12 mouse cellular contexts compared by ENCODE assay signal in the genomic region with DNA sequence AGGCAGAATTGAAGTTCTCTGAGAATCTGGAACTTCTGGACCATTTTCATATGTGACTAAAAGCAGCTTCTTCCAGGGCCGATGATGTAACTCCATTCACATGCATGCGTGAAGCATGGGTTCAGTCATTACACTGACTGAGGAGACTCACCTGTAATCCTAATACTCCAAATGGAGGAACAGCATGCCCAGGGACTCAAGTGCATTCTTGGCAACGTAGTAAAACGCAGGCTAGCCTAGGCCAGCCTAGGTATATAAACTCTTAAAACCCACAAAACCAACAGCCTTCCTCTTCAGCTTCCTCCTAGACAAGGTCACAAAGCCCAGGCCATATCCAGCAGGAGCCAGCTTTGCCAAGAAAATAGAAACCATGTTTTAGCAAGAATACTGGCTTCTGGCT.
"Had no signal": no experiment of that assay in that cellular context is flagged by ENCODE, and none has a peak within 500 bp of the region (broad histone marks: within the 10 kb centered on the region; RNA-seq: fewer than 3 reads in every experiment).

No protein-coding gene starts in this region.

- H3K27me3 ChIP-seq: liver, embryonic 15.5 days; megakaryocyte, embryonic 14.5 days; stomach, embryonic 15.5 days had no signal

- H3K4me3 ChIP-seq: limb, embryonic 10.5 days; liver, embryonic 15.5 days; megakaryocyte, embryonic 14.5 days; midbrain, embryonic 12.5 days; stomach, embryonic 15.5 days had no signal

- H3K36me3 ChIP-seq: limb, embryonic 10.5 days; liver, embryonic 15.5 days; midbrain, embryonic 12.5 days; stomach, embryonic 15.5 days had no signal

- H3K9ac ChIP-seq: liver, embryonic 15.5 days; midbrain, embryonic 12.5 days; stomach, embryonic 15.5 days had no signal

- H3K4me1 ChIP-seq: limb, embryonic 10.5 days; stomach, embryonic 15.5 days had no signal

- H3K4me2 ChIP-seq: liver, embryonic 11.5 days; liver, embryonic 15.5 days; midbrain, embryonic 12.5 days; stomach, embryonic 15.5 days had no signal

- ATAC-seq: intestine, postnatal 0 days; midbrain, embryonic 16.5 days had no signal

- DNase-seq: kidney, adult 8-10 months; kidney, postnatal 25 days; right cerebral cortex, postnatal 14 days had no signal

- H3K9me3 ChIP-seq: limb, embryonic 10.5 days; liver, embryonic 15.5 days; megakaryocyte, embryonic 14.5 days; midbrain, embryonic 12.5 days; stomach, embryonic 15.5 days had no signal

- H3K27ac ChIP-seq: limb, embryonic 10.5 days; liver, embryonic 15.5 days; macrophage; midbrain, embryonic 12.5 days; stomach, embryonic 15.5 days had no signal
